Mouse (Mus musculus): ENCODE data around the gene Ier3. TPM values are rescaled to one million over a fixed set of nuclear protein-coding genes. Genes with fewer than 3 reads are reported as not detected.

Ier3 gene
- polyA plus RNA-seq, 1 experiment from 2014 or later: 22.1 TPM

Small RNA genes within 50 kb of the gene (microRNA-seq; reads per million reads assigned to microRNA genes)
- gene Gm28033: not detected

Other genes starting within 250 kb of the Ier3 start
- 10.2 and 14.0 TPM in 2 replicates for gene Sfta2, start 220.1 kb upstream of the Ier3 start, polyA plus RNA-seq (2015; fragmentation: Nextera tagmentation; extraction: Ambion mirVana)
- 2.9 and 4.5 TPM in 2 replicates for gene Gm9573, start 195.0 kb upstream of the Ier3 start, polyA plus RNA-seq (2015; fragmentation: Nextera tagmentation; extraction: Ambion mirVana)
- 71.0 and 145 TPM in 2 replicates for gene Mucl3, start 178.0 kb upstream of the Ier3 start, polyA plus RNA-seq (2015; fragmentation: Nextera tagmentation; extraction: Ambion mirVana)
- 17.2 and 17.4 TPM in 2 replicates for gene Vars2, start 154.1 kb upstream of the Ier3 start, polyA plus RNA-seq (2015; fragmentation: Nextera tagmentation; extraction: Ambion mirVana)
- gene Gtf2h4, start 147.9 kb upstream of the Ier3 start, polyA plus RNA-seq (2015; fragmentation: Nextera tagmentation; extraction: Ambion mirVana): 38.6 and 41.5 TPM in 2 replicates
- 81.5 and 86.5 TPM in 2 replicates for gene Ddr1, start 117.1 kb upstream of the Ier3 start, polyA plus RNA-seq (2015; fragmentation: Nextera tagmentation; extraction: Ambion mirVana)
- gene Flot1, start 1.5 kb downstream of the Ier3 start, polyA plus RNA-seq (2015; fragmentation: Nextera tagmentation; extraction: Ambion mirVana): 55.8 and 58.2 TPM in 2 replicates
- 649 and 665 TPM in 2 replicates for gene Tubb5, start 16.6 kb downstream of the Ier3 start, polyA plus RNA-seq (2015; fragmentation: Nextera tagmentation; extraction: Ambion mirVana)
- gene Mdc1, start 19.8 kb downstream of the Ier3 start, polyA plus RNA-seq (2015; fragmentation: Nextera tagmentation; extraction: Ambion mirVana): 11.7 and 16.2 TPM in 2 replicates
- gene Nrm, start 39.6 kb downstream of the Ier3 start, polyA plus RNA-seq (2015; fragmentation: Nextera tagmentation; extraction: Ambion mirVana): 48.9 and 51.5 TPM in 2 replicates
- 20.1 and 20.2 TPM in 2 replicates for gene Ppp1r18, start 43.9 kb downstream of the Ier3 start, polyA plus RNA-seq (2015; fragmentation: Nextera tagmentation; extraction: Ambion mirVana)
- gene Dhx16, start 58.1 kb downstream of the Ier3 start, polyA plus RNA-seq (2015; fragmentation: Nextera tagmentation; extraction: Ambion mirVana): 33.8 and 44.1 TPM in 2 replicates
- gene 2310061I04Rik, start 75.7 kb downstream of the Ier3 start, polyA plus RNA-seq (2015; fragmentation: Nextera tagmentation; extraction: Ambion mirVana): 19.1 and 22.9 TPM in 2 replicates
- gene Atat1, start 88.4 kb downstream of the Ier3 start, polyA plus RNA-seq (2015; fragmentation: Nextera tagmentation; extraction: Ambion mirVana): 50.8 and 51.9 TPM in 2 replicates
- gene Mrps18b, start 94.7 kb downstream of the Ier3 start, polyA plus RNA-seq (2015; fragmentation: Nextera tagmentation; extraction: Ambion mirVana): 83.2 and 87.3 TPM in 2 replicates
- gene Ppp1r10, start 94.8 kb downstream of the Ier3 start, polyA plus RNA-seq (2015; fragmentation: Nextera tagmentation; extraction: Ambion mirVana): 33.1 and 34.3 TPM in 2 replicates
- 87.7 and 88.9 TPM in 2 replicates for gene Abcf1, start 148.1 kb downstream of the Ier3 start, polyA plus RNA-seq (2015; fragmentation: Nextera tagmentation; extraction: Ambion mirVana)
- gene Gnl1, start 158.2 kb downstream of the Ier3 start, polyA plus RNA-seq (2015; fragmentation: Nextera tagmentation; extraction: Ambion mirVana): 42.7 and 45.0 TPM in 2 replicates
- 23.4 and 25.6 TPM in 2 replicates for gene Prr3, start 158.6 kb downstream of the Ier3 start, polyA plus RNA-seq (2015; fragmentation: Nextera tagmentation; extraction: Ambion mirVana)
- 2.7 TPM in 2 replicates for gene H2-T24, start 198.9 kb downstream of the Ier3 start, polyA plus RNA-seq (2015; fragmentation: Nextera tagmentation; extraction: Ambion mirVana)
- 16.9 and 17.5 TPM in 2 replicates for gene H2-T23, start 211.2 kb downstream of the Ier3 start, polyA plus RNA-seq (2015; fragmentation: Nextera tagmentation; extraction: Ambion mirVana)
- 19.9 and 23.5 TPM in 2 replicates for gene H2-T22, start 221.1 kb downstream of the Ier3 start, polyA plus RNA-seq (2015; fragmentation: Nextera tagmentation; extraction: Ambion mirVana)
- gene Gm6034, start 221.3 kb downstream of the Ier3 start, polyA plus RNA-seq (2015; fragmentation: Nextera tagmentation; extraction: Ambion mirVana): 0.15 TPM in 1 of 2 replicates, not detected in the other
- gene Gm11127, start 236.7 kb downstream of the Ier3 start, polyA plus RNA-seq (2015; fragmentation: Nextera tagmentation; extraction: Ambion mirVana): 0.85 and 0.89 TPM in 2 replicates